Mouse (Mus musculus): ENCODE measurements around the gene Slitrk6. TPM values are rescaled to one million over a fixed set of nuclear protein-coding genes. Genes with fewer than 3 reads are reported as not detected.

Slitrk6 gene
- 0.09 and 0.24 TPM in 2 replicates for polyA plus RNA-seq (2015; fragmentation: Nextera tagmentation; extraction: Ambion mirVana)

DNA sequence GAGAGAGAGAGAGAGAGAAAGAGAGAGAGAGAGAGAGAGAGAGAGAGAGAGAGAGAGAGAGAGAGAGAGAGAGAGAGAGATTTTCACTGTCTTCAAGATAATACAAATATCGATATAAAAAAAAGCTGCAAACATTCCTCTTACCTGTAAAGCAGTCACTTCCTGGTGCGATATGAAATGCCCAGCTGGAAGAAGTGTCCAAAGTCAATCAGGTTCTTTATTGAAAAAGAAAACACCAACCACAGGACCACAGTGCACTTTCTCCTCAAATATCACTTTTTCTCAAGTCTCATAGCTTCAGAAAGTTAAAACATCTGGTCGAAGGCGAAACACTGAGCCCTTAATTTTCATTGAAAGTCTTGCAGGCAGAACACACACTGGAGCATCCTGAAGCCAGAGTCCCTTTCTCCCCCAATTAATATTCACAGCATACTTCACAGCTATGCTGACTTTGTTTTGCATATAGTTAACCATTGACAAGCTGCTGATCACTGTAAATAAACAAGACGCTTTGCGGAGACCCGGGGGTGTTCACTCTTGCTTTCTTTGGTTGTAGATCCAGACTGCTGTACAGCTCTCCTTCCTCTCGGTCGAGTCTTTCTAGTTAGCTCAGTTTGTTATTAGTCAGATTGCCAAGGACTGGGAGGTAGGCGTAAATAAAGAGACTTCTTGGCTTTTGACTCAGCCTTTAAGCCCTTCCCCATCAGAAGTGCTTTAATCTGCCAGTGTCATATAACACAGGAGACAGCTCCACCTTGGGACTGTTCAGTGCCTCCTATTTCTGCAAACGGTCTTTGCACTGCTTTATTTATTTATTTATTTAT lies at the start of gene Slitrk6:
Slitrk6 (minus strand) TSS at position 666 of the 824 bp plus-strand sequence.
- no peaks in the 10 kb centered on the region for H3K4me1 ChIP-seq (ENCODE audit: control insufficient read depth, low read depth, low read length)
- H3K9ac ChIP-seq (ENCODE audit: low read depth, low read length) = no peak within 1 kb of the TSS
- 50% methylated on average over 11 of the region's 11 CpGs for WGBS (ENCODE audit: insufficient replicate concordance)
- H3K4me2 ChIP-seq (ENCODE audit: low read depth, low read length) = no peak within 1 kb of the TSS
- H3K9me3 ChIP-seq (replicated peaks; ENCODE audit: control insufficient read depth, low read length) = no peaks in the 10 kb centered on the region
- no peaks in the 10 kb centered on the region for H3K36me3 ChIP-seq (ENCODE audit: control insufficient read depth, insufficient read depth)
- no peaks in the 10 kb centered on the region for H3K27me3 ChIP-seq (ENCODE audit: control insufficient read depth, insufficient read depth, low read depth, low read length)
- H3K27ac ChIP-seq (ENCODE audit: low read length) = no peak within 1 kb of the TSS
- no peak for ATAC-seq (ENCODE audit: low read depth)
- H3K4me3 ChIP-seq (ENCODE audit: low read depth, low read length) = no peak within 1 kb of the TSS

DNA sequence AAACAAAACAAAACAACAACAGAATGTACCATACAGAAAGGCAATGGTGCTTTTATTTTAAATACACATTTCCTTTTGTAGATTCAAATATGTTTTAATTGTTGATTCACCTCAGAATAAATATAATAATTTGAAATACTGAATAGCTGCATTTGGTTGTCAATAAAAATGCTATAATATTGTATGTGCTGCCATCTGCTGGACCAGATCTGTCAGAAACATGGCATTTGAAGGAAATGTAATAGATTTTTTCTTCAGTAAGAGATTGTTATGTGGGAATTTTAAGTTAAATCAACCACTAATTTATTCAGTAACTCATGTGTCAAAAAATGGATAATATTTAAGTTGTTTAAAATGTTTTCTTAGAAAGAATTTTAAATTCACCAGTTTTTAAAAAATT lies 22.6 kb upstream of the Slitrk6 start:
- no peaks in the 10 kb centered on the region for H3K9me3 ChIP-seq (replicated peaks; ENCODE audit: control insufficient read depth, low read length)
- no peak overlapping the region for H3K4me2 ChIP-seq (ENCODE audit: low read depth, low read length)
- H3K36me3 ChIP-seq (ENCODE audit: control insufficient read depth, insufficient read depth) = no peaks in the 10 kb centered on the region
- no peaks in the 10 kb centered on the region for H3K27me3 ChIP-seq (ENCODE audit: control insufficient read depth, insufficient read depth, low read depth, low read length)
- no peak overlapping the region for H3K4me3 ChIP-seq (ENCODE audit: low read depth, low read length)
- no peaks in the 10 kb centered on the region for H3K4me1 ChIP-seq (ENCODE audit: control insufficient read depth, low read depth, low read length)
- no peak for ATAC-seq (ENCODE audit: low read depth)
- H3K27ac ChIP-seq (ENCODE audit: low read length) = no peak overlapping the region
- no peak overlapping the region for H3K9ac ChIP-seq (ENCODE audit: low read depth, low read length)

DNA sequence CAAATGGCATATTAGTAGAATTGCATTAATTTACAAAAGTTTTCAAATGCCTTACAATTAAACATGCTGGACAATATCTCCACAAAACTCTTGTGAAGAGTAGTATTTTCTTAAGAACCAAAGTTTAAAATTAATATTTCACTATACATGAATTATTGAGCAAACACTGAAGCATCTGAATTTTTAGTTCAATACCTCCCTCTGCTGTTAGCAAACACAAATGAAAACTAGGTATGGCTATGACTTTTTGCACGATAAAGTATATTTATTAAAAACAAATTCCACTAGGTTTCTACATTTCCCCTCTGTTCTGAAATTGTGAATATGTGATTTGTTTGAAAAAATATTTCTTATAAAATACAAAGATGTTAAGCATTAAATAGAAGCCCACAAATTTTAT lies 15.7 kb upstream of the Slitrk6 start:
- no peak overlapping the region for H3K4me2 ChIP-seq (ENCODE audit: low read depth, low read length)
- ATAC-seq (ENCODE audit: low read depth) = no peak
- H3K27ac ChIP-seq (ENCODE audit: low read length) = no peak overlapping the region
- no peaks in the 10 kb centered on the region for H3K36me3 ChIP-seq (ENCODE audit: control insufficient read depth, insufficient read depth)
- H3K9ac ChIP-seq (ENCODE audit: low read depth, low read length) = no peak overlapping the region
- H3K4me1 ChIP-seq (ENCODE audit: control insufficient read depth, low read depth, low read length) = no peaks in the 10 kb centered on the region
- H3K4me3 ChIP-seq (ENCODE audit: low read depth, low read length) = no peak overlapping the region
- 59% methylated on average over 1 of the region's 1 CpGs for WGBS (ENCODE audit: insufficient replicate concordance)
- no peaks in the 10 kb centered on the region for H3K9me3 ChIP-seq (replicated peaks; ENCODE audit: control insufficient read depth, low read length)
- H3K27me3 ChIP-seq (ENCODE audit: control insufficient read depth, insufficient read depth, low read depth, low read length) = no peaks in the 10 kb centered on the region

DNA sequence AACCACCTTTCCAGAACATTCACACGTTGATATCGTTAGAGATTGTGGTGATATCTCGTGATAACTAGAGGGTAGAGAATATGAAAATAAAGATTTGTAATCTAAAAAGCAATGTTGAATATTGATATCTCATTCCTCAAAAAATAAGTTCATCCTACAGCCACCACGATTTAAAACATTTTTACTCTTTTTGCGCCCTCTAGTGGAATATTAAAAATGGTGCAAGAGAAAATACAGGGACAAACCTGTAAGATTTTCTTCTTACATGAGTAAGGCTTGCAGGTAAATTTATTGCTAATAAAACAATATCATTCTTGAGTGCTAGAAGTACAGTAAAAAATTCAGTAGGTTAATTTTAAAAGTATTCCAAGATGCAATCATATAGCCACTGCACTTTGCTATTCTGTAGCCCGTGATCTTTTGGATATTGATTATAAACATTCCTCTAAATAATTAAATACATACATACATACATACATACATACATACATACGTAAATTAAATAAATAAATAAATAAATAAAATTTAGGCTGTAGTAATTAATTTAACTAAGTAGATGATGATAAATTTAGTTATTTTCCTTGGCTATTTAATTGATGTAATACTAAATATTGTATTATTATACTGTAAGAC lies 7.8 kb upstream of the Slitrk6 start:
- H3K9ac ChIP-seq (ENCODE audit: low read depth, low read length) = no peak overlapping the region
- no peaks in the 10 kb centered on the region for H3K27me3 ChIP-seq (ENCODE audit: control insufficient read depth, insufficient read depth, low read depth, low read length)
- H3K4me2 ChIP-seq (ENCODE audit: low read depth, low read length) = no peak overlapping the region
- H3K9me3 ChIP-seq (replicated peaks; ENCODE audit: control insufficient read depth, low read length) = no peaks in the 10 kb centered on the region
- no peak overlapping the region for H3K27ac ChIP-seq (ENCODE audit: low read length)
- no peaks in the 10 kb centered on the region for H3K4me1 ChIP-seq (ENCODE audit: control insufficient read depth, low read depth, low read length)
- no peaks in the 10 kb centered on the region for H3K36me3 ChIP-seq (ENCODE audit: control insufficient read depth, insufficient read depth)
- no peak overlapping the region for H3K4me3 ChIP-seq (ENCODE audit: low read depth, low read length)
- WGBS (ENCODE audit: insufficient replicate concordance) = 19% methylated on average over 7 of the region's 7 CpGs
- no peak for ATAC-seq (ENCODE audit: low read depth)

DNA sequence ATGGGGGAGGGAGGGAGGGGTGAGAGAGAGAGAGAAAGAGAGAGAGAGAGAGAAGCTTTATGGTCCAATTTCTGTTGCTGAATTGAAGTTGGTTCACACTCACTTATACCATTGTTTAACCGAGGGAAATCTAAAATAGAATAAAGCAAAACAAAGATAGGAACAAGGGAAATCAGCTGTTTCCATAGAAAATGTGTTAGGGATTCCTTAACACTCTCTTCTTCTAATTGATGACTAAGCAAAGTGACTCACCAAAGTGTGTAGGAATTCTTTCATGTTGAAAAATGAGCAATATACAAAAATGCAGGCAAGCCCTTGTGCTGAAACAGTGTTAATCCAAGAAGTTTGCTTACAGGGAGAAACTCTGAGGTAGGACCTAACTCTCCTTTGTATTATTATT lies 6.0 kb upstream of the Slitrk6 start:
- no peaks in the 10 kb centered on the region for H3K27me3 ChIP-seq (ENCODE audit: control insufficient read depth, insufficient read depth, low read depth, low read length)
- no peaks in the 10 kb centered on the region for H3K36me3 ChIP-seq (ENCODE audit: control insufficient read depth, insufficient read depth)
- 38% methylated on average over 1 of the region's 1 CpGs for WGBS (ENCODE audit: insufficient replicate concordance)
- H3K4me3 ChIP-seq (ENCODE audit: low read depth, low read length) = no peak overlapping the region
- H3K9me3 ChIP-seq (replicated peaks; ENCODE audit: control insufficient read depth, low read length) = no peaks in the 10 kb centered on the region
- H3K9ac ChIP-seq (ENCODE audit: low read depth, low read length) = no peak overlapping the region
- H3K4me1 ChIP-seq (ENCODE audit: control insufficient read depth, low read depth, low read length) = no peaks in the 10 kb centered on the region
- no peak overlapping the region for H3K27ac ChIP-seq (ENCODE audit: low read length)
- H3K4me2 ChIP-seq (ENCODE audit: low read depth, low read length) = no peak overlapping the region
- no peak for ATAC-seq (ENCODE audit: low read depth)

DNA sequence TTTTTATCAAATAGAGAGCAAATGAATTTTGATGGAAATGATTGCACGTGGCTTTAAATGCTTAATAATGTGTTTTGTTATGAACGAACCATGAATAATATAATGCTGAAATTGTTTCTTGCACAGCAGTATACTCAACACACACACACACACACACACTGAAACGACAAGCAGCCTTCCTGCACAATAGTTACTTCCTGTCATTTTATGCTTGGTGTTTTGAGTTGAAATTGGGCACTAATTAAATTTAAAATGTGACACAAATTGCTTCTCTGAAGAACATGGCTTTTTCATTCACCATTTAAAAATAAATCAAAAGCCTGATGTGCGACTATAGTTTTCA lies 330 bp upstream of the Slitrk6 start:
- WGBS (ENCODE audit: insufficient replicate concordance) = 52% methylated on average over 4 of the region's 4 CpGs
- Histone ChIP-seq H3K27ac (ENCODE audit: low read length) (no peak overlapping the region), H3K9me3 (replicated peaks; ENCODE audit: control insufficient read depth, low read length) (no peaks in the 10 kb centered on the region), H3K36me3 (ENCODE audit: control insufficient read depth, insufficient read depth) (no peaks in the 10 kb centered on the region), H3K4me3 (ENCODE audit: low read depth, low read length) (no peak overlapping the region), H3K27me3 (ENCODE audit: control insufficient read depth, insufficient read depth, low read depth, low read length) (no peaks in the 10 kb centered on the region), H3K4me2 (ENCODE audit: low read depth, low read length) (no peak overlapping the region), H3K4me1 (ENCODE audit: control insufficient read depth, low read depth, low read length) (no peaks in the 10 kb centered on the region), H3K9ac (ENCODE audit: low read depth, low read length) (no peak overlapping the region)
- ATAC-seq (ENCODE audit: low read depth) = no peak

DNA sequence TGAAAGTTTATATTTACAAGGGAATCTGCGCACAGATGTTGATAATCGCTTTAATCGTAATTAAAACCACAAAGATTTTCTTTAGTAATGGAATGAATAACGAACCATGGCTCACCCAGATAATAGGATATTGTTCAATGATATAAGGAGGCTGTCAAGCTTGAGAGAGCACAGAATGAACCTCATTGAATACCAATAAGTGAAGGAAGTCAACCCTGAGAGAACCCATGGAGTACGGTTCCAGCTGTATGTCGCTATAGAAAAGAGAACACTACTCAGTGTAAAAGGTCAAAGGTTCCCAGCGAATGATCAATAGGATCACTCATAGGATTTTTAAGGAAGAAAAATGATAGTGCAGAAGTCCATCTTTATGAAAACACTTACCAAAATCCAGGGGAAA lies 15.1 kb downstream of the Slitrk6 start:
- Histone ChIP-seq H3K4me1 (ENCODE audit: control insufficient read depth, low read depth, low read length) (no peaks in the 10 kb centered on the region), H3K4me2 (ENCODE audit: low read depth, low read length) (no peak overlapping the region), H3K4me3 (ENCODE audit: low read depth, low read length) (no peak overlapping the region), H3K9me3 (replicated peaks; ENCODE audit: control insufficient read depth, low read length) (no peaks in the 10 kb centered on the region), H3K36me3 (ENCODE audit: control insufficient read depth, insufficient read depth) (no peaks in the 10 kb centered on the region), H3K27ac (ENCODE audit: low read length) (no peak overlapping the region), H3K9ac (ENCODE audit: low read depth, low read length) (no peak overlapping the region), H3K27me3 (ENCODE audit: control insufficient read depth, insufficient read depth, low read depth, low read length) (no peaks in the 10 kb centered on the region)
- no peak for ATAC-seq (ENCODE audit: low read depth)
- WGBS (ENCODE audit: insufficient replicate concordance) = 74% methylated on average over 7 of the region's 7 CpGs

DNA sequence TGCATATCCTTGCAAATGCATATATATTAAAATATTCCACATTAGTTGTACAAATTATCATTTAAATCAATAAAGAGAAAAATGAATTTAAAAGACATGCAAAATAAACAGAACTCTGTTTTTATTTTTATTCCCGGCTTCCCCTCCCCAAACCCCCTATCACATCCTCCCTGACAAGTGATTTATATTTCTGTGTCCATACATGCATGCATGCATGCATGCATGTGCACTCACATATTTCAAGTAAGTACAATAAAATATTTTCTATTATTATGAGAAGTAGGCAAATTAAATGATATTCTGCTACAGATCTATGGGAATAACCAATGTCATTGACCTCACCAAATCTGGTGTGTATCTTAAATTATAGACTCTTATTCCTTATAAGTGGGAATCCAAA lies 15.6 kb downstream of the Slitrk6 start:
- Histone ChIP-seq H3K9ac (ENCODE audit: low read depth, low read length) (no peak overlapping the region), H3K4me2 (ENCODE audit: low read depth, low read length) (no peak overlapping the region), H3K9me3 (replicated peaks; ENCODE audit: control insufficient read depth, low read length) (no peaks in the 10 kb centered on the region), H3K36me3 (ENCODE audit: control insufficient read depth, insufficient read depth) (no peaks in the 10 kb centered on the region), H3K27me3 (ENCODE audit: control insufficient read depth, insufficient read depth, low read depth, low read length) (no peaks in the 10 kb centered on the region), H3K4me1 (ENCODE audit: control insufficient read depth, low read depth, low read length) (no peaks in the 10 kb centered on the region), H3K27ac (ENCODE audit: low read length) (no peak overlapping the region), H3K4me3 (ENCODE audit: low read depth, low read length) (no peak overlapping the region)
- ATAC-seq (ENCODE audit: low read depth) = no peak
- WGBS (ENCODE audit: insufficient replicate concordance) = 37% methylated on average over 1 of the region's 1 CpGs

DNA sequence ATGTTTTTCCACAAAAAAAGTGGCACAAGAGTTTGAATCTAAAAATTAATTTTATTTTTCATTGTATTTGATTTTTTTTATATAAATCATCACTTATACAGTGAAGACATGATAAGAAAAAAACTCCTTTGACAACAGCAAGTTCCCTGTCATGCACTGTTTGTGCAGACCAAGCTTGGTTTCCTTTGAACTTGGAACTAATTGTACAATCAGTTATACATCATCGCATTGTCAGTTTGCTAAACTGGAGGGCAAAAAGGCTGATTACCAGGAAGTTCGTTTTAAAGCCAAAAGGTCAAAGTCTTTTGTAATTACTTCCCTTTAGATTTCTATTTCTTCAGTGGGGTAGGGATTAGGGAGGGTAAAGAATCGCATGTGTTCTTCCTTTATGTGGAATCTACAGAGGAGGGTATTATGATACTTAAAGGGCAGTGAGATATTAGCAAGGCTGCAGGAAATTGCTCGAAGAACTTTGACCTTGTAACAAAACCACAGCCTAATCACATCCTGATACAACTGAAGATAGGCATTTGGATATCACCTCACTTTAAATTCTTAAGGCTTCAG lies 26.5 kb downstream of the Slitrk6 start:
- H3K36me3 ChIP-seq (ENCODE audit: control insufficient read depth, insufficient read depth) = no peaks in the 10 kb centered on the region
- no peak overlapping the region for H3K9ac ChIP-seq (ENCODE audit: low read depth, low read length)
- H3K9me3 ChIP-seq (replicated peaks; ENCODE audit: control insufficient read depth, low read length) = no peaks in the 10 kb centered on the region
- H3K27ac ChIP-seq (ENCODE audit: low read length) = no peak overlapping the region
- ATAC-seq (ENCODE audit: low read depth) = no peak
- H3K4me1 ChIP-seq (ENCODE audit: control insufficient read depth, low read depth, low read length) = no peaks in the 10 kb centered on the region
- no peak overlapping the region for H3K4me3 ChIP-seq (ENCODE audit: low read depth, low read length)
- H3K27me3 ChIP-seq (ENCODE audit: control insufficient read depth, insufficient read depth, low read depth, low read length) = no peaks in the 10 kb centered on the region
- H3K4me2 ChIP-seq (ENCODE audit: low read depth, low read length) = no peak overlapping the region
- WGBS (ENCODE audit: insufficient replicate concordance) = 31% methylated on average over 4 of the region's 4 CpGs

Data from liver, embryonic 16.5 days (tissue).